Mouse (Mus musculus): ENCODE measurements at regions not wholly inside any gene's neighbourhood (a gene's known extent, or its start where the extent isn't known, plus 50 kb on each side); places are given as distances from the start of the nearest gene placed in this dataset.

DNA sequence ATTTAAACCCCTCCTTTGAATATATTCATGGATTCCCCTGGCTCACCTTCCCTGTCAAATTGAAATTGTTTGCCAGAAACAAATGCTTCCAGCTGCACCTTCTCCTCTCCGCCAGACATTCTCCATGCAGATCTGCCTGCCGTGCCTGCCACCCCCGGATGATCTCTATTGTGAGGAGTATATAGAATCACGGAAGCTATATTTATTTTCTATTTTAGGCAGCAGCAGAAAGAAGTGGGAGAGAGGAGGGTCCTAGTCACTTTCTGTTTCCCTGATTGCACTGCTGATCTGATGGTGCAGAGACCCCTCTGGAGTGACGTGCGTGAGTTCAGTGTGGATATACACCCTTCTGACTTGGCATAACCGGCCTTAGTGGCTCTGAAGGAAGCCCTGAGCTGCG, 505.4 kb downstream of the Adam3 start:
- no peak for ATAC-seq (ENCODE audit: insufficient number of reproducible peaks, insufficient read depth, low FRiP score, low TSS enrichment, low read depth)
- no peak overlapping the region for H3K4me3 ChIP-seq (replicated peaks)
- no peaks in the 10 kb centered on the region for H3K36me3 ChIP-seq
- no peak overlapping the region for H3K9ac ChIP-seq (replicated peaks)
- H3K9me3 ChIP-seq: no peaks in the 10 kb centered on the region
- H3K4me1 ChIP-seq (replicated peaks): no peaks in the 10 kb centered on the region
- H3K27ac ChIP-seq: no peak overlapping the region
- 85% methylated on average over 8 of the region's 8 CpGs for WGBS
- H3K27me3 ChIP-seq: no peaks in the 10 kb centered on the region
- H3K4me2 ChIP-seq: no peak overlapping the region

DNA sequence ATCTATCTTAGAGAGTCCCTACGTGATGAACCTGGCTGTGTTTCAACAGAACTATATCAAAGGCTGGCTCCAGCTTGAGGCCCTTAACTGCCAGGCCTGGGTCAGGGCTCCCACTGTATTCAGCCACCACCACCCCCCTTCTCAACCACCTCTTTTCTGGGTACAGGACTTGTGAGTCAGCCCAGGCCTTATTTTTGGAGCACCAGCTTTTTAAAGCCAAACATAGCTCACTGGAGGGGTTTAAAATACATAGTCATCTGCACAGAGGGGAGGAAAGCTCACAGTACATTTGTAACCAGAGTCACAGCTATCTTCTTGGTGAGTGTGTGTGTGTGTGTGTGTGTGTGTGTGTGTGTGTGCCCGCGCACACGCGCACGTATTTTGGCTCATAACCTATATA, 509.0 kb downstream of the Adam3 start:
- H3K9me3 ChIP-seq: no peaks in the 10 kb centered on the region
- H3K27me3 ChIP-seq: no peaks in the 10 kb centered on the region
- H3K9ac ChIP-seq (replicated peaks): no peak overlapping the region
- no peak overlapping the region for H3K4me2 ChIP-seq
- no peak overlapping the region for H3K27ac ChIP-seq
- no peak overlapping the region for H3K4me3 ChIP-seq (replicated peaks)
- ATAC-seq (ENCODE audit: insufficient number of reproducible peaks, insufficient read depth, low FRiP score, low TSS enrichment, low read depth): no peak
- 90% methylated on average over 6 of the region's 6 CpGs for WGBS
- no peaks in the 10 kb centered on the region for H3K4me1 ChIP-seq (replicated peaks)
- H3K36me3 ChIP-seq: no peaks in the 10 kb centered on the region

DNA sequence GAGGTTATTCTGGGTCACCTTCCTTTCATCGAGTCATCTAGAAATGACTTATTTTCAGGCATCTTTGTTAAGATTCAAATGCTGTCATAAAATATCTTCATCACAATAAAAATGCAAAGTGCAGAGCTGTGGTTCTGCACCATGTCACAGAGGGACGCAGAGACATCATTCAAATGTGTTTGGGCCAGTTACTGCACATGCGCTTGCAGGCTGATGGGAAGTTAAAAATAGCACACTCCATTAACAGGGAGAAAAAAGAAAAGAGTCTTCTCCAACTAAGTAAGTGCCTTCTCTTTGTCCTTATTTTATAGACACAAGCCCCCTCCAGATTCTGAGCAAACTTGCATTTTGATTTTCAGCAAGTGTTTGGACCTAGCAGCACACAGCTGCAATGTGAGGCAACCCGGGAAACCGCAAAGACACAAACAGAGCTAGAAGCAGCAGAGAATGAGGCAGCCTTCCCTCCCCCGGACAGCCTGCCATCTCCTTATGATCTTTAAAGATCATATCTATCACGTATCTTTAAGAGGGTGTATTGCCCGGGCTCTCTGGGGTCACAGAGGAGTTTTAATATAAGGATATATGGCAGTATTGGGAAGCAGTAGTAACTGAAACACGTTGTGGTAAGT, 510.0 kb downstream of the Adam3 start:
- H3K36me3 ChIP-seq: no peaks in the 10 kb centered on the region
- no peaks in the 10 kb centered on the region for H3K4me1 ChIP-seq (replicated peaks)
- no peak for ATAC-seq (ENCODE audit: insufficient number of reproducible peaks, insufficient read depth, low FRiP score, low TSS enrichment, low read depth)
- no peaks in the 10 kb centered on the region for H3K9me3 ChIP-seq
- no peaks in the 10 kb centered on the region for H3K27me3 ChIP-seq
- H3K9ac ChIP-seq (replicated peaks): no peak overlapping the region
- H3K4me3 ChIP-seq (replicated peaks): no peak overlapping the region
- no peak overlapping the region for H3K27ac ChIP-seq
- no peak overlapping the region for H3K4me2 ChIP-seq
- WGBS: 87% methylated on average over 9 of the region's 9 CpGs

DNA sequence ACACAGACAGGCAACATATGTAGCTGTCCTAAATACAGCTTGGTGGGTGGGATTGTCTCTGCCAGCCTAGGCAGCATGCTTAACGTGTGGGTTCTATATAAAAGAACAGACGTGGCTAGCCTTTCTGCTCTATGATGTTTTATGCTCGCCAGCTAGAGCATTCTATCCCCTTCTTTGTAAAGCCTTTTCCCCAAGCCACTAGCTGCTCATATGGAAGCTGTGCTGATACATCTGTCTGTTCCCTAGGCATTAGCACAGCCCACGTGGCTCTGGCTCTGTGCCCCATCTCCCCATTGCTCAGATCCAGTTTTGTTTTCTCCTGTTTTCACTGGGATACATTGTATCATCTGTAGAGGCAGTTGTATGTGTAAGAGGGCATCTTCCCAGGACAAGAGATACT, 511.3 kb downstream of the Adam3 start:
- no peaks in the 10 kb centered on the region for H3K36me3 ChIP-seq
- H3K27ac ChIP-seq: no peak overlapping the region
- no peaks in the 10 kb centered on the region for H3K27me3 ChIP-seq
- no peak overlapping the region for H3K4me2 ChIP-seq
- H3K4me1 ChIP-seq (replicated peaks): no peaks in the 10 kb centered on the region
- no peak overlapping the region for H3K9ac ChIP-seq (replicated peaks)
- H3K4me3 ChIP-seq (replicated peaks): no peak overlapping the region
- ATAC-seq (ENCODE audit: insufficient number of reproducible peaks, insufficient read depth, low FRiP score, low TSS enrichment, low read depth): no peak
- no peaks in the 10 kb centered on the region for H3K9me3 ChIP-seq
- 73% methylated on average over 4 of the region's 4 CpGs for WGBS

DNA sequence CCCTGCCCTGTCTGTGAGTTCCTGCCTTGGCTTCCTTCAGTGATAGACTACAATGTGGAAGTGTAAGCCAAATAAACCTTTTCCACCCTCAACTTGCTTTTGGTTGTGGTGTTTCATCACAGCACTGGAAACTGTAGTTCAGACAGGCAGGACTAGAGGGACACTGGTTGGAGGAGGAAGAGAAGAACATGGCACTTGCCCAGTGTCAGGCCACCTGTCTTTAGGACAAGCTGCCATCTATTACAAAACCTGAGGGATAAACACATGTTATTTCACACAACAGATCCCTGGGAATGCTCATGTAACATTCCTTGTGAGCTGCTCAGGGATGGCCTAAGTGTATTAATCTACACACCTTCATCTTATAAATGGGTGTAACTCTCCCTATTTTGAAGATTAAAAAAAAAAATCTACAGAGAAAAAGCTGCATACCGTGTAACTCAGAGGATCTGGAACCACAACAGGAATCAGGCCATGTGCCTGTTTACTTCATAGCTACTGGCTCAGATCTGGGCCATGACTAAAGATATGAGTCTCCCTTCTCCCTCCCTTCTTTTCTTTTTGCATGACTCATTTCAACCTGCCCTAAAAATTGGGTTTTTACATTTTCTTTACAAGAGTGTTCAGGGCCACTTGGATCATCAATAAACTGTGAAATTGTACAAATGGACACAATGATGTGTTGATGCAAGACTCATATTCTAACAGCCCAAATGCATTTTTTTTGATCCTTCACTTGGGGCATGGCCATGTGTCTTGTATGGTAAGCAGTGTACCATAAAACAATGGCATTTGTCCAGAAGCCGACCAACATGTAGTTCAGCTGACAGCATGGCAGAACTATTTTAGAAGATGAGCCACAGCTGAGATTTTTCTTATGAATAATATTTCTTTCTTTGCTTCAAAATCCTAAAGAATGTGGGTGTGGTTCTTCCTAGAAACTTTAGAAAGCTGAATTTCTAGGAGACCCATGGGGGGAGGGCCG, 513.1 kb downstream of the Adam3 start:
- H3K36me3 ChIP-seq: no peaks in the 10 kb centered on the region
- H3K4me2 ChIP-seq: no peak overlapping the region
- H3K9ac ChIP-seq (replicated peaks): no peak overlapping the region
- no peaks in the 10 kb centered on the region for H3K27me3 ChIP-seq
- no peak overlapping the region for H3K27ac ChIP-seq
- H3K4me1 ChIP-seq (replicated peaks): no peaks in the 10 kb centered on the region
- WGBS: 88% methylated on average over 3 of the region's 3 CpGs
- no peak overlapping the region for H3K4me3 ChIP-seq (replicated peaks)
- ATAC-seq (ENCODE audit: insufficient number of reproducible peaks, insufficient read depth, low FRiP score, low TSS enrichment, low read depth): no peak
- H3K9me3 ChIP-seq: no peaks in the 10 kb centered on the region

DNA sequence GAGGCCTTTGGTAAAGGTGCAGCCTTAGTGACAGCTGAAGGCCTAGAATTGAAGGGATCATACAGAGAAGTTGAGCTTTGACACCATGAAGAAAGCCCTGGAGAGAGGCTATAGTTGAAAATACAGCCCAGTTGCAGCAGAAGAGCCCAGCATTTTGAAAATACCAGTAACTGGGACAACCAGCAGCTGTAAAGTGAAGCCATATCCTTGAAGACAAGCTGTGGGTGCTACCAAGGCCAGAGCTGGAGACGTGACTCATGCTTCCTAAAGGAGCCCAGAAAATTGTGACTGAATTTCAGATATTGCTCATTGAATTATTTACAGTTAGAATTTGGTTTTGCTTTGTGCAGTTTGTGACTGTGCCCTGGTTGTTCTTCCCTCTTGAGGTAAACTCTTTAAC, 514.6 kb downstream of the Adam3 start:
- Histone ChIP-seq H3K4me2 (no peak overlapping the region), H3K27ac (no peak overlapping the region), H3K36me3 (no peaks in the 10 kb centered on the region), H3K4me3 (replicated peaks) (no peak overlapping the region), H3K9me3 (no peaks in the 10 kb centered on the region), H3K9ac (replicated peaks) (no peak overlapping the region), H3K27me3 (no peaks in the 10 kb centered on the region), H3K4me1 (replicated peaks) (no peaks in the 10 kb centered on the region)
- WGBS: 72% methylated on average over 1 of the region's 1 CpGs
- no peak for ATAC-seq (ENCODE audit: insufficient number of reproducible peaks, insufficient read depth, low FRiP score, low TSS enrichment, low read depth)

Measured in limb, embryonic 12.5 days (tissue).